Mouse (Mus musculus): ENCODE measurements around the gene 9130023H24Rik.

9130023H24Rik gene

DNA sequence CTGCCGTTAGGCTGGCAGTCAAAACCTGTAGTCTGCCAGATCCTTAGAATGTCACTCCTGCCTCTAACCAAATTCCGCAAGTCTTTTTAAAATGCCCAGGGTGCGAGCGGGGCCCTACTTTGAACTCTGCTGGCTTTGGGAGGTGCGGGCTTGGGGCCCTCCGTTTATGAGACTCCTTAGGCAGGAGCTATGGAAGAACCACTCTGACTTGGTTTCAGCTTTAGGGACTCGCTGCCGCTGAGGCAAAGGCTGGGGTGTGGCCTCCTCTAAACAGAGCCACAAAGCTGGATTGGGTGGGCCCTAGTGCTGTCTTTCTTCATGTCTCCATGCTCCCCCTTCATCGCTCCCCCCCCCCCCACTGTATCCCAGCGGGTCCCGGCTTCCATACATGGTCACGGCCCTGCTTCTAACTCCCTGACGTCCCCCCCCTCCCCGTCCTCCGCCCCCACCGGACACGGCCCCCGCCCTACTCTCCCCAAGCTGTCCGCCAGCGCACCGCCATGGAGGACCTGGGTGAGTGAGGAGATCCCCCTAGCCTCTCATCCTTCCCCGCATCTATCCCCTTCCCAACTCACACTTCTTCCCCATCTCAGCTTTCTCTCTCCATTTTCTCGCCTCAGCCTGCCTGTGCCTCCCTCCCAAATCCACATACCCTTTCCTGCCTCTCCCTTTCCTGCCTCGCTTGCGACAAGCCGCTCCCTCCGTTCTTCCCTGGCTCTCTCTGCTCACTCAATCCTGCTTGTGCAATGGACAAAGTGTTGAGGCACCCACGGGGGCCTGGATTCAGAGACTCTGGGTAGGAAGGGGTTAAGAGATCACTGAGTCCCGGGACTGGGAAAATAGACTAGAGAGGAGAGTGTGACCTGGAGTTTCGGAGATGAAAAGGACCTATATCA, 8.9 kb upstream of the 9130023H24Rik start, which contains the start of gene Tgfb1i1:
Tgfb1i1 (plus strand) TSS at position 317 of the 896 bp plus-strand sequence.
- peak; percentile 75 to 81 for DNase-seq (ENCODE audit: low spot score in 2 of 2)

DNA sequence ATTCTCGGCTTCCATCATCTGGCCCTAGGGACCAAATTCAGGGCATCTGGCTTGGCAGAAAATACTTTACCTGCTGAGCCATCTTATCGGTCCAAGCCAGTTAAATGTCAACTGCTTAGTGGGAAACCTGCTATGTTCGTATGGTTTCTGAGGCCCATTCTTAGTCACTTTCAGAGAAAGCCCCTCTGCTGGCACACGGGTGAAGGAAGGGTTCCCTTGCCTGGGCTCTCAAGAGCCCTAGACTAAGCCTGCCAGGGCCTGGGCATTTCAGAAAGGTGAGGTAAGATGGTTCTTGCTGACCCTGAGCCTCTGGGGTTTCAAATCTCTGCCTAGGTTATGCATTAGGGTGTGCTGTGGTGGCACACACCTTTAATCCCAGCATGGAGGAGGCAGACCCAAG, 7.7 kb upstream of the 9130023H24Rik start:
- DNase-seq (ENCODE audit: low spot score in 2 of 2), result no peak

DNA sequence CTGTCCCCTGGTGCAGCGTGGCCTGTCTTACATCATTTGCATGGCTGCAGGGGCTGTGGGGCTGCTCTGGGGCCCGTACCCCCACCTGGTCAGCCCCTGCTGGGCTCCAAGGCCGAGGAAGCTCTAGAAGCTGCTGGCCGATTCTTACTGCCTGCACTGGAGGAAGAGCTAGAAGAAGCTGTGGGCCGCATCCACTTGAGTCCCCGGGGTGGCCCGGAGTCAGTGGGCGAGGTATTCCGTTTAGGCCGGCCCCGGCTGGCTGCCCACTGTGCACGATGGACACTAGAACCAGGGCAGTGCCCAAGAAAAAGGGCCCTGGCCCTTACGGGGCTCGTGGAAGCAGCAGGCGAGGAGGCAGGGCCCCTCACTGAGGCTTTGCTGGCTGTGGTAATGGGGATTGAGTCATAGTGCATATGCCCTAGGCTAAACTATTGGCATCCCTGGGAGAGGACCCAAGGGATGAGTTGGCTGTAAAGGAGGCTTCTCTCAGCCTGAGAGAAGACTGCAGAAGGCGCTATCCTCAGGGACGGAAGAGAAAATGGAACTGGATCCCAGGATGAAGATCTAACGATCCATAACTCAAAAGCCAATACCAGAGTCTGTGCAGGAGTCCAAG, 6.7 kb upstream of the 9130023H24Rik start:
- DNase-seq (ENCODE audit: low spot score in 2 of 2), result no peak

DNA sequence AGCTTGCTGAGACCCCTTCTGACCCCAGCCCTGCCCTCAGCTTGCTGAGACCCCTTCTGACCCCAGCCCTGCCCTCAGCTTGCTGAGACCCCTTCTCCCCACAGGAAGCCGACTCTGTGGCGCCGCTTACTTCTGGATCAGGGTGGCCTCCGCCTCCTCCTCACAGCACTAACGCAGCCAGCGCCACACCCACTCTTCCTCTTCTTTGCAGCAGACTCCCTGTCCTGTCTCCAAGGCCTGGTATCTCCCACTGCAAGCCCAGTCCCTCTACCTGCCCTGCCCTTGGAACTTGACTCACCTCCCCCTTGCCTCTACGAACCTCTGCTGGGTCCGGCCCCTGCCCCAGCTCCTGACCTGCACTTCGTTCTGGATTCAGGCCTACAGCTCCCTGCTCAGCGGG, 6.1 kb upstream of the 9130023H24Rik start:
- DNase-seq (ENCODE audit: low spot score in 2 of 2), result no peak

DNA sequence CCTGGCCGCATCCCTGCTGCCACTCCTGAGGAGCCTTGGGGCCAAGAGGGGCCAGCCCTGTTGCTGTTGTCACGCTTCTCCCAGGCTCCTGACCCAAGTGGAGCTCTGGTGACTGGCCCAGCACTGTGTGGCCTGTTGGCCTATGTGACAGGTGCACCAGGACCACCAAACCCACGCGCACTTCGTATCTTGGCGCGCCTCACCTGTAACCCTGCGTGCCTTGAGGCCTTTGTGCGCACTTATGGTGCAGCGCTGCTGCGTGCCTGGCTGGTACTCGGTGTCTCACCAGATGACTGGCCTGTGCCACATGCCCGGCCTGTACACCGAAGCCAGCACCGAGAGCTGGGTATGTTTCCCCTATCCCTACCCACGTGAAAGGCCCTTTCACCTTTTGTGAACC, 4.5 kb upstream of the 9130023H24Rik start:
- DNase-seq (ENCODE audit: low spot score in 2 of 2), result no peak

DNA sequence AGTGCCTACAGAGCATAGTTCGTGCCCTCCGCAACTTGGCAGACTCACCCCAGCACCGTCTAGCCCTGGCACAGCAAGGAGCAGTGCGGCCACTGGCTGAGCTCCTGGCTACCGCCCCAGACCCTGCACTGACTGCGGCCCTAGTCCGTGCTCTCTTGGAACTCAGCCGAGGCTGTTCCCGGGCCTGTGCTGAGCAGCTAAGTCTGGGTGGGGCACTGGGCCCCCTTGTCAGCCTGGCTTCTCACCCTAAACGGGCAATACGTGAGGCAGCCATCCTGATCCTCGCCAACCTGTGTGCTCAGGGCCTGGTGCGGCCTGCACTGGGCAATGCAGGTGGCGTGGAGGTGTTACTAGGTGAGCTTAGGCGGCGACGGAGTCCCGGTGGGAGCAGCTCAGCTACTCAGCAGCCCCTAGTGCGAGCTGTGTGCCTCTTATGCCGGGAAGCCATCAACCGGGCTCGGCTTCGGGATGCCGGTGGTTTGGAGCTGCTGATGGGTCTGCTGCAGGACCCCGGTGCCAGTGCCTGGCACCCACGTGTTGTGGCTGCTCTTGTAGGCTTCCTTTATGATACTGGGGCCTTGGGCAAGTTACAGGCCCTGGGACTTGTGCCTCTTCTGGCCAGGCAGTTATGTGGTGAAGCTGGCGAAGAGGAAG, 2.4 kb upstream of the 9130023H24Rik start:
- DNase-seq (ENCODE audit: low spot score in 2 of 2), result peak; percentile 61 to 64

DNA sequence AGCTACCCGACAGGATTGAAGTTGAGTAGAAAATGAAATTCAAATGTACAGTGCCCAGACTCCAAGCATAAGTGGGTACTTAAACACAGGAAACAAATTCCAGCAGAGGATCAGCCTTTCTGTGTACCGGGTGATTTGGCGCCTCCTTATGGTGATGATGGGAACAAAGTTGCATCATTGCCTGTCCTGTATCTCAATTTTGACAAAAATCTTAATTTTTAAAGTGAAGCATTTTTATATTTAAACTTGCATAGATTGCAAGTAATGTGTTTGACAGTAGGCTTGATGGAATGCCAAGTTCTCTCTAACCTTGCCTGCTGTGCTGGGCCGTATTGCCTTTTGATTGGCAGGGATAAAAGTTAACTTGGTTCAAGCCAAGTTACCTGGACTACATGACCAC, 1.2 kb upstream of the 9130023H24Rik start:
- no peak for DNase-seq (ENCODE audit: low spot score in 2 of 2)

DNA sequence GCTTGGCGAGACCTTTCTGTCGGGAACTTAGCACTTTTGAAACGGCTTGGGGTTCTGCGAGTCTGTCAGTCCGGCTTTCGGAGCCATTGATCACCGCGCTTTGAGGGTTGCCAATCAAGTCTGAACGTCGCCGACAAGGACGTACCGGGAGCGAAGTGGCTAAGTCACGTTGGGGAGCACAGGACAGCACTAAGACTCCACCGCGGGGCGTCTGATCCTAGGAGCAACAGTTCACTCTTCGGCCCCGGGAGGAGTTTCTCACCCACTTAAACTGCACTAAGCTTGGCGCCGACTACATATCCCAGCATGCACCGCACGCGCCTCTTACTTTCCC, 271 bp downstream of the 9130023H24Rik start:
- DNase-seq (ENCODE audit: low spot score in 2 of 2), result no peak

DNA sequence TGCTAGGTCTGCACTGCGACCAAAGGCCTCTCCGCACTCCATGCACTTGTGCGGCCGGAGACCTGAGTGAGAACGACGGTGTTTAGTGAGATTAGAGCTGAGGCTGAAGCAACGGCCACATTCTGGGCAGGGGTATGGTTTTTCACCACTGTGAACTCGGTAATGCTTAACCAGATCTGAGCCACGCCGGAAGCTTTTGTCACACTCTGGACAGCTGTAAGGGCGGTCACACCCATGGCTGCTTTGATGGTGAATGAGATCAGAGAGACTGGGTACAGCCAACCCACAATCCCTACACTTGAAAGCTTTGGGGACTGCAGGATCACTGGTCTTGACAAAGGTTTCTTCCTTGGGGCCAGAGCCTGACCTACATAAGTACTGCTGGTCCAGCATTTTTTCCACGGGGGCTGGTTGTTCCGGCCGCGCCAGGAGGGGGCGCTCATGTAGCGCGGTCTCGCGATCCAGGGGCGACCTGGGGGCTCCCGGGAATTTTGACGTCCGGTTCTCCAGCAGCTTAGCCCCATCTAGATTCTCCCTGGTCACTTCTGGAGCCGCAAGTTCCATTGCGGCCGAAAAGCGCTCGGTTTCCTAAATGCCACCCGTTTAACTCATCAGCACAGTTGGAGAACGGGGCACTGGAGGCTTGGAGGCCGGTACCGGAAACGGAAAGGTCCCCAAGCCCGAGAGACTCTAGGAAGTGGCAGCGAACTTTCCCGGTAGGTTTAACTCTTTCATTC, 807 bp downstream of the 9130023H24Rik start, which contains the start of gene Armc5:
Armc5 (plus strand) TSS at position 487 of the 737 bp plus-strand sequence.
- peak; percentile 84 to 87 for DNase-seq (ENCODE audit: low spot score in 2 of 2)

DNA sequence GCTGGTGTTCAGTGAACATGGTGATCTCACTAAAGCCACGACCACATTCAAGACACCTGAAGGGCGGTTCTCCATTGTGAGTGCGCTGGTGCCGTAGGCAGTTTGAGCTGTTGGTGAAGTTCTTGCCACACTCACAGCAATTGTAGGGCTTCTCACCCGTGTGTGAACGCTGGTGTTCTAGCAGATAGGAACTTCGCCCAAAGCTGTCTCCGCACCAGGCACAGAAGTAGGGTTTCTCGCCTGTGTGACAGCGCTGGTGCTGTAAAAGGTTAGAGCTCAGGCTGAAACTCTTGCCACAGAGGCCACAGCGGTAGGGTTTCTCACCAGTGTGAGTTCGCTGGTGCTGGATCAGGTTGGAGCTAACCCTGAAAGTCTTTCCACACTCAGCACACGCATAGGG, 1.4 kb downstream of the 9130023H24Rik start:
- DNase-seq (ENCODE audit: low spot score in 2 of 2), result no peak

DNA sequence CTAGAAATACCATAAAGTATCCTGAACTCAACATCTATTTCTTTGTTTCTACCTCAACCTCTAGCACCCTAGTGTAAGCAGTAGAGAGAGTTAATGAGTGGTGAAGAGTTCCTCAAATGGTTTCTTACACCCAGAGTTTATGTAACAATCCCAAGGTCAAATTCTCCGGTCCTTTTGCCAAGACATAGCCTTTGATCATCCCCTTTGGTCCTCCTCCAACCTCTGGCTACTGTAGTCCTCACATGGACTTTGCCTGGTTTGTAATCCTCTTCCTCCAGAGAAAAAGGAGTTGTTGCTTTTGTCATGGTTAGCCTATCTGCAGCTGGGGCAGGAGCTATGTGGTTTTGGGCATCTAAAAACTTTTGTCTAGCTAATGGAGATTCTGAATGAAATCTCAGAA, 2.4 kb downstream of the 9130023H24Rik start:
- peak in 1 of 2 experiments; percentile 9 for DNase-seq (ENCODE audit: low spot score in 2 of 2)

DNA sequence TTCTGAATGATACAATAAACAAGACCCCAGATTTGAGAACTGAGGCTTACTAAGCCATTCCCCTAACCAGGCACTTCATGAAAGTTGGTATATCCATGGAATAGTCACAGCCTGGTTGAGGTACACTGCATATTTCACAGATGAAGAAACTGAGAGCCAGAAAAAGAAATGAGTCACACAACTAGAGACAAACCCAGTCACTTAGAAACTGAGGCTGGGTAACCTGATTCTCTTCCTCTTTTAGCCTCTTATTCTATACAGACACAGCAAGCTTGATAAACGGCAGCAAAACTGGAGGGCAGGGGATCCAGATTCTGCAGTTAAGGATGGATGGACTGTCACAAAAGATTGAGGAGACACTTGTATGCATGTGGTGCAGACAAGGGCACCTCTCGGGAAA, 3.0 kb downstream of the 9130023H24Rik start:
- DNase-seq (ENCODE audit: low spot score in 2 of 2), result no peak

DNA sequence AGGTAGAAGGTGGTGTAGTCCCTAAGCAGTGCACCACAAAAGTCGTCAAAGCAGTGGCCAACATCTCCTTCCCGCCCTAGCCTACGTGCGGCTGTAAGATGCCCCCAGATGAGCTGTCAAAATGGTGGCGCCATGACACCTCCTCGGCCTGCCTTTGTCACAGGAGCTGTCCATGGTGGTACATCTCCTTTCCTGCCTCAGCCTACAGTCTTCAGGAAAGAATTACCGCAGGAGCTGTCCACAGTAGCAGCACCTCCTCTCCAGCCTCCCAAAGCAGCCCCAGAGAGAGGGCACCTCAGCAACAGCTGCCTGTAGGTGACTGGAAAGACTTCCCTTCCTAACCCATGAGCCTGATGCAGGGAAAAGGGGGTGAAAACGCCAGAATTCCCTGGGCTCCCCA, 6.1 kb downstream of the 9130023H24Rik start:
- no peak for DNase-seq (ENCODE audit: low spot score in 2 of 2)

DNA sequence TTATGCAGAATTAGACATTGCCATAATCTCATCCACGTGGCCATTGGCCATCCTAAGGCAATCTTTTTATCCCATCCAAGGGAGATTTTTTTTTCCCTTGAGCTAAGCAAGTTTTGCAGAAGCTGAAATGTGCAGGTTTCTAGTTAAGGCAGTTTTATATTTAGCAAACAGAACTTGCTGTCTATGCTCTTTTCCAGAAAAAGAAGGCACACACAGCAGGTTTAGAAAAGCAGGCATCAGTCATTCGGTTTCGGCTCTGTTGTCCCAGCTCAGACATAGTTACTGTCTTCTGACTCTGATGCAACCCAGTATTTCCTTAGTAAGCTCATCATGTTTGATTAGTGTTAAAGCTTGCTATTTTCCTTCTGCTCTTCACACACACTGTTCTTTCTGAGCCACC, 16.9 kb downstream of the 9130023H24Rik start:
- peak in 1 of 2 experiments; percentile 60 for DNase-seq (ENCODE audit: low spot score in 2 of 2)

DNA sequence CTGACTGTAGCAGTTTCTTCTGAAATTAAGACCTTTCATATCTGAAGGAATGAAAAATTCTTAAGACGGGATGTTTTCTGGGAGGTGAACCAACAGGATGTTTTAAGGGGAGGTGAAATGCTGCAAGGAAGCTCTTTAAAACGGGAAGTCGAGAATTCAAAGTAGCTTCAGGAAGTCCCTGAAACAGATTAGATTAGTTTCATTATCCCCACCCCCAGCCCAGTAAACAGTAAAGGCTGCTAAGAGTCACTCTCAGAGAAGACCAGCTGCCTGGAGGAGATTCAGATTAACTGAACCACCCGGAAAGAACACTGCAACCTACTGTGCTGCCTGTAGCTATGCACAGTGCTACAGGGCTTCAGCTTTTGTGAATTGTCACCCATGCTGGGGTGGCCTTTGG, 17.9 kb downstream of the 9130023H24Rik start:
- no peak for DNase-seq (ENCODE audit: low spot score in 2 of 2)

DNA sequence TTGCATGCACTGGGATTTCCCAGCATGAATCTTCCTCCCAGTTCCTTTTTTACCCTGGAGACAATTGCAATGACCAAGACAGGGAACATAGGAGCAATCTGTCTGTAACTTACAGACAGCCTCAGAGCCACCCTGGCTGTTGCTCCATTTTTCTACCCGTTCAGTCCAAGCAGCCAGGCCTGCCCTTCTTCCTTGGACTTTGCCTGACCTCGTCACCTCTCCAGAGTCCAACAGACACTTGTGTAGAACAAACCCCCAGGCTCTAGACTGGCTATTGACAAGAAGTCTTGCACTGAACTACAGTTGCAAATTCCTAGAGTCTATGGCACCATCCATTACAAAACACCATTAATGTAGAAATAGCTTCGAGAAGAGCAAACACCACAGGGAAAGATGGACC, 28.0 kb downstream of the 9130023H24Rik start:
- no peak for DNase-seq (ENCODE audit: low spot score in 2 of 2)

DNA sequence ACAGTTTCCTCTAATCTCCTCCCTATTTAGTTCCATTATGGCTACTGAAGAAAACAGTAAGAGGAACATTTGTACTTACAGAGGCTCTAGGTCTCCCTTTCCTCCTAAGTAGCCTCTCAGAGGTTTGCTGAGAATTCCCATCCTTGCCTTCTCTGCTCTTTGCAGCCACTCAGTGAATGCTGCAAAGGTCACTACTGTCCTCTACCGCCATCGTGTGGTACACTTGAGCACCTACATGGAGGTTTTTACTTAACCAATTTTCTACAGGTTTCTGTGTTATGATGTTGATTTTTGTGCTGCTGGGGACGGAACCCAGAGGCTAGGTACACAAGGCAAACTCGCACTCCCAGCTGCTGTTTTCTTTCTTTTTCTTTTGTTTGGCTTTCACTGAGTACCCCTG, 29.6 kb downstream of the 9130023H24Rik start:
- peak; percentile 76 to 80 for DNase-seq (ENCODE audit: low spot score in 2 of 2)

DNA sequence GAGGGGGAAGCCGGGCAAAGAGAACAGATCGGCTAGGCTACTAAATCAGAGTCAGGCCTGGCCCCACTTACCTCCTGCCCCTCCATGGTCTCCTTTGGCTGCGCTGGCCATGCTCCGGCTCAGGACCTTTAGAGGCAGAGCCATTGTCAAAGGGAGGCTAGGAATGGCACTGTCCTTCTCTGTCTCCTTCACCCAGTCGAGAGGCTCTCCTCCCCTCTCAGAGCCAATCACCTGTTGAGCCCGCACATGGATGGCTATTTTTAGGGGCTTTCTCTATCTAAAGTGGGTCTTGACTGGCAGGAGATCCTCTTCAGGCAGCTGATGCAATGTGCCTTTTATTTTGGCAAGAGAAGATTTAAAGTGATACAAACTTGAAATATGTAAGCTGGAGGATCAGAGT, 31.7 kb downstream of the 9130023H24Rik start, which contains the start of gene Cox6a2:
Cox6a2 (minus strand) TSS at position 236 of the 400 bp plus-strand sequence.
- no peak for DNase-seq (ENCODE audit: low spot score in 2 of 2)

DNA sequence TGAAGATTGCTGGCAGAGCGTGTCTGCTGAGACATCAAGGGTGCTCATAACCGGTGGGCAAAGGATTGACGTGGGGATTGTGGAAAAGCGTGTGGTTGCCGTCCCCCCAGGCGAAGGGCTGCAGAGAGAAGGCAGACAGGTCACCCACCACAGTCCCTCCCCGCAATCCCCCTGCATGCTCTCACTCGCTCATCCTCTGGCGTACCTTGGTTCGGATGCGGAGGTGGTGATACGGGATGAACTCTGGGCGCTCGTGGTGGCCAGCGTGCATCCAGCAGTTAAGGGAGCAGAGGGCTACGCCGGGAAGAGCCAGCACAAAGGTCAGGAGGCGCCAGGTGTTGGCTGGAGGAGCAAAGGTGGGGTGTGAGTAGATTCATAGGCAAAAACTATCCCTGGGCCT, 32.1 kb downstream of the 9130023H24Rik start:
- DNase-seq (ENCODE audit: low spot score in 2 of 2), result no peak

DNA sequence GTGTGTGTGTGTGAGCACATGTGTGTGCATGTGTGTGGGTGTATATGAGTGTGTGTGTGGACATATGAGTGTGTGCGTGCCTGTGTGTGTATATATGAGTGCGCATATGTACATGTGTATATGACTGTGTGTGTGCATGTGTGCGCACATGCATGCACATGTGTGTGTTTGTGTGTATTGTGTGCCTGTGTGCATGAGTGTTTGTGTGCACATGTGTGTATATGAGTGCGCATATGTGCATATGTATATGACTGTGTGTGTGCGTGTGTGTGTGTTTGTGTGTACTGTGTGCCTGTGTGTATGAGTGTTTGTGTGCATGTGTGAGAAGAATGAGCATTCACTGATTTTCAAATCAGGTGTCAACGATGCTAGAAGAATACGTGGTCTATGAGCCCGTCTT, 33.7 kb downstream of the 9130023H24Rik start:
- DNase-seq (ENCODE audit: low spot score in 2 of 2), result no peak

DNA sequence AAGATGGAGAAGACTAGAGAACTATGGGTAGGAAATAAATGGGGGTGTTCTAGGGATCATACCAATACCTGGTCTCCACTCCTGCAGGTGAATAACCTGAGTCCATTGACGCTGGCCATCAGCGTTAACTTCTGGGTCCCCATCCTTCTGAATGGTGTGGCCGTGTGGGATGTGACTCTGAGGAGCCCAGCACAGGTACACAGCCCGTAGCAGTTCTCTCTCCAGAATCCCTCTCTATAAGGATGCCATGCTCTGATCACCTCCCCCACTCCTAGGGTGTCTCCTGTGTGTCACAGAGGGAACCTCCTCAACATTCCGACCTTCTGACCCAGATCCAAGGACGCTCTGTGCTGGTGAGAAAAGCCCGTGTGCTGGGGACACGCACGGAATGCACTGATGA, 34.8 kb downstream of the 9130023H24Rik start:
- no peak for DNase-seq (ENCODE audit: low spot score in 2 of 2)

DNA sequence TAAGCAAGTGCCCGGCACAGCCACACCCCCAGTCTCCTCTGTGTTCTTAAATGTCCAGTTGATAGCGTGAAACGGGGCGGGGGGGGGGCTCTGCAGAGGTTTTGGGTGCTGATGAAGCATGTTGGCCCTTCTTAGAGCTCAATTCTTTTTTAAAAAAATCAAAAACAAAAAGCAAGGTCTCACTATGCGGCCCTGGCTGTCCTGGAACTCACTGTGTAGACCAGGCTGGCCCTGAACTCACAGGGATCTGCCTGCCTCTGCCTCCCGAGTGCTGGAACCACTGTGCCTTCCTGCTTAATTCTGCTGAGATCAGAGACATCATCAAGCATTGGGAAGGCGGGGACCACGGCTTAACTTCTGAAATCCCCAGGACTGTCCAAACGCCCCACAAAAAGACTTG, 36.2 kb downstream of the 9130023H24Rik start:
- no peak for DNase-seq (ENCODE audit: low spot score in 2 of 2)
